Mouse (Mus musculus): Measurements from ENCODE around the gene Hist1h2ag. TPM values are rescaled to one million over a fixed set of nuclear protein-coding genes. Genes with fewer than 3 reads are reported as not detected.

Hist1h2ag gene
- polyA plus RNA-seq, 1 experiment from 2014 or later, result 37.4 TPM

DNA sequence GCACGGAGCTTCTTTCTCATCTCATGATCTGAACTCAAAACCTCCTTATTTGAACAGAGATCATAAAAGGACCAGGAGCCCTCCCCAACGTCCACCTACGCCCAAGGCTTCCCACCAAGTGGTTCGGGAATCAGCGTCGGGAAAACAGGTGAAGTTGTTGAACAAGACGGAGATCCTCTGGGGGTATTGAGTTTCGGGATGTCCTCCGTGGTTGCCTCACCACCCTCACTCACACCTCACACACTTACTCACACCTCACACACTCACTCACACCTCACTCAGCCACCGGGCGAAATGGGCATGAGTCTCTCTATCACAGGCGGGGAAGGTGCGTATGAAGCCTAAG, 45.9 kb downstream of the Hist1h2ag start:
- no peak overlapping the region for H3K9ac ChIP-seq (ENCODE audit: low read length)
- no peak for DNase-seq (ENCODE audit: low spot score)
- H3K4me2 ChIP-seq (ENCODE audit: low read length), result peak overlapping the region; percentile 37; the same call in 1 of the 2 replicates
- H3K4me1 ChIP-seq (ENCODE audit: control insufficient read depth, insufficient read depth, low read length), result peaks cover 11% of the 10 kb centered on the region; the same call in 1 of the 2 replicates
- WGBS, result under 1% methylated on average over 13 of the region's 13 CpGs
- H3K27me3 ChIP-seq (replicated peaks; ENCODE audit: control insufficient read depth, insufficient read depth, low read length), result peaks cover 60% of the 10 kb centered on the region
- peak overlapping the region; percentile 15 for H3K4me3 ChIP-seq (ENCODE audit: low read depth, low read length)
- no peaks in the 10 kb centered on the region; the same call in 1 of the 2 replicates for H3K9me3 ChIP-seq (replicated peaks; ENCODE audit: control insufficient read depth, low read length)
- ATAC-seq, result no peak
- H3K27ac ChIP-seq (ENCODE audit: low read depth, low read length), result no peak overlapping the region
- H3K36me3 ChIP-seq (ENCODE audit: control insufficient read depth, insufficient read depth, low read length), result no peaks in the 10 kb centered on the region

DNA sequence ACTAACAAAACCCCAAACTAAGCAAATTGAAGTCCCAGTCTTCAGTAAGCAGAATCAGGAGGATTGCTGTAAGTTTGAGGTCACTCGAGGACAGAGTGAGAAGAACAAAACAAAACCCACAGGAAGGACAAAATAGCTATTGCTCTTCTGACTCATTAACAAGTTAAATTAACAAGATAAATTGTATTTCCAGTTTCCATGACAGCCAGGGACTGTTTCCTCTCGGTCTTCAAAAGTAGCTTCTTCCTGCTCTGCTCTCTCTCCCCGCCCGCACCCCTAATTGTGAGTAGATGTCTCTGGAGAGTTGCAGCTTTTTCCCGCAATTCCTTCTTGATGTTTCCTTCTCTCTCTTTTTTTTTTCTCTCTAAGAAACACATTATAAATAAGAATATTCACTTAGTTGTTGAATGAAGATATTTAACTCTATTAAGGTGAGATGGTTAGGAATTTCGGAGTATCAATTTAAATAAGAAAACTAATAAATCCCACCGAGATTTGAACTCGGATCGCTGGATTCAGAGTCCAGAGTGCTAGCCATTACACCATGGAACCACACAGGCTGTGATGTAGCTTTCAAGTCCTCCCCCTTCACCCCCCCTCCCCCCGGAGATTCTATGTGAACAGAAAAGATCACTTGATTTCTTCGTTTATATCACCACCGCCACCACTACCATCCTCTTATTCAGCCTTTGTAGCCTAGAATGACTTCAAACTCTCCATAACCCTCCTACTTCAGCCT, 46.5 kb downstream of the Hist1h2ag start:
- H3K9me3 ChIP-seq (replicated peaks; ENCODE audit: control insufficient read depth, low read length), result no peaks in the 10 kb centered on the region; the same call in 1 of the 2 replicates
- ATAC-seq (no peak), DNase-seq (ENCODE audit: low spot score) (peak; percentile 59)
- peaks cover 11% of the 10 kb centered on the region; the same call in 1 of the 2 replicates for H3K4me1 ChIP-seq (ENCODE audit: control insufficient read depth, insufficient read depth, low read length)
- H3K27me3 ChIP-seq (replicated peaks; ENCODE audit: control insufficient read depth, insufficient read depth, low read length), result peaks cover 55% of the 10 kb centered on the region
- no peak overlapping the region for H3K9ac ChIP-seq (ENCODE audit: low read length)
- H3K36me3 ChIP-seq (ENCODE audit: control insufficient read depth, insufficient read depth, low read length), result no peaks in the 10 kb centered on the region
- no peak overlapping the region for H3K27ac ChIP-seq (ENCODE audit: low read depth, low read length)
- WGBS, result 3% methylated on average over 12 of the region's 12 CpGs
- peak overlapping the region; percentile 51; the same call in 1 of the 2 replicates for H3K4me2 ChIP-seq (ENCODE audit: low read length)
- H3K4me3 ChIP-seq (ENCODE audit: low read depth, low read length), result peak overlapping the region; percentile 15

DNA sequence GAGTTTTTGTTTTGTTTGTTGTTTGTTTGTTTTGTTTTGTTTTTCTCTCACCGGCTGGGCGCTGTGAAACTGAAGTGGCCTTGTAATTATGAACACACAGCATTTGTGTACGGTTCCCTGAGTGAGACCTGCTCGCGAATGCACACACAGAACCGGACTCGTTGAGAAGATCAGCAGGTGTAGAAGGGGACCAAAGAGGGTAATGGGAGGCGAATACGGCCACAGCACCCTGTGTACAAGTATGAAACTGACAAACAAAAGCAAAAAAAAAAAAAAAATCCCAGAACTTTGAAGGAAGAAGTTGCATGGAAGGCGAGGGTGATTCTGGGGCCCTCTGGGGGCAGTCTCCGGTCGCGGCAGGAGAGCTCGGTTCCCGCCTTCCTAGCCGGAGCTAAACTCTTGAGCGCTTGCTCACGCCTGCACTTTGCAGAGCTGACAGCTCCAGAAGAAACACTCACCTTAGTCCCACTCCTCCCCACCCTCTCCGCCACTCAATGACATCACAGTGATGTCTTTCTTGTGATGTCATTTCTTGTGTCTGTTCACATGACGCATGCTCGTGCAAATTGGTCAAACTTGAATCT, 47.3 kb downstream of the Hist1h2ag start:
- peaks cover 11% of the 10 kb centered on the region; the same call in 1 of the 2 replicates for H3K4me1 ChIP-seq (ENCODE audit: control insufficient read depth, insufficient read depth, low read length)
- H3K4me3 ChIP-seq (ENCODE audit: low read depth, low read length), result peak overlapping the region; percentile 22
- H3K27me3 ChIP-seq (replicated peaks; ENCODE audit: control insufficient read depth, insufficient read depth, low read length), result peaks cover 46% of the 10 kb centered on the region
- H3K36me3 ChIP-seq (ENCODE audit: control insufficient read depth, insufficient read depth, low read length), result no peaks in the 10 kb centered on the region
- H3K9me3 ChIP-seq (replicated peaks; ENCODE audit: control insufficient read depth, low read length), result no peaks in the 10 kb centered on the region; the same call in 1 of the 2 replicates
- H3K9ac ChIP-seq (ENCODE audit: low read length), result no peak overlapping the region
- no peak overlapping the region for H3K27ac ChIP-seq (ENCODE audit: low read depth, low read length)
- H3K4me2 ChIP-seq (ENCODE audit: low read length), result peak overlapping the region; percentile 51
- peak; percentile 46 for DNase-seq (ENCODE audit: low spot score)
- peak; percentile 58; the same call in 1 of the 2 replicates for ATAC-seq
- 1% methylated on average over 21 of the region's 21 CpGs for WGBS

GRCm38 (mm10) chr13:21994896-21995295, 47.8 kb downstream of the Hist1h2ag start:
- H3K9me3 ChIP-seq (replicated peaks; ENCODE audit: control insufficient read depth, low read length), result no peaks in the 10 kb centered on the region; the same call in 1 of the 2 replicates
- peaks cover 41% of the 10 kb centered on the region for H3K27me3 ChIP-seq (replicated peaks; ENCODE audit: control insufficient read depth, insufficient read depth, low read length)
- no peak overlapping the region for H3K27ac ChIP-seq (ENCODE audit: low read depth, low read length)
- no peak for ATAC-seq
- no peaks in the 10 kb centered on the region for H3K36me3 ChIP-seq (ENCODE audit: control insufficient read depth, insufficient read depth, low read length)
- no peak overlapping the region for H3K9ac ChIP-seq (ENCODE audit: low read length)
- 4% methylated on average over 8 of the region's 8 CpGs for WGBS
- H3K4me1 ChIP-seq (ENCODE audit: control insufficient read depth, insufficient read depth, low read length), result peaks cover 11% of the 10 kb centered on the region; the same call in 1 of the 2 replicates
- DNase-seq (ENCODE audit: low spot score), result peak; percentile 44
- H3K4me3 ChIP-seq (ENCODE audit: low read depth, low read length), result peak overlapping the region; percentile 22; the same call in 1 of the 2 replicates
- H3K4me2 ChIP-seq (ENCODE audit: low read length), result peak overlapping the region; percentile 51

- Histone ChIP-seq H3K27me3 (replicated peaks; ENCODE audit: control insufficient read depth, insufficient read depth, low read length) (peaks cover 34% of the 10 kb centered on the region), H3K4me1 (ENCODE audit: control insufficient read depth, insufficient read depth, low read length) (peaks cover 11% of the 10 kb centered on the region; the same call in 1 of the 2 replicates), H3K36me3 (ENCODE audit: control insufficient read depth, insufficient read depth, low read length) (no peaks in the 10 kb centered on the region), H3K9me3 (replicated peaks; ENCODE audit: control insufficient read depth, low read length) (no peaks in the 10 kb centered on the region; the same call in 1 of the 2 replicates), H3K4me2 (ENCODE audit: low read length) (no peak overlapping the region), H3K9ac (ENCODE audit: low read length) (no peak overlapping the region), H3K27ac (ENCODE audit: low read depth, low read length) (no peak overlapping the region), H3K4me3 (ENCODE audit: low read depth, low read length) (no peak overlapping the region)
- DNase-seq (ENCODE audit: low spot score), result peak; percentile 39
- ATAC-seq, result no peak
- 1% methylated on average over 22 of the region's 22 CpGs for WGBS
These were observed 48.6 kb downstream of the Hist1h2ag start for GRCm38 (mm10) chr13:21993957-21994738.

DNA sequence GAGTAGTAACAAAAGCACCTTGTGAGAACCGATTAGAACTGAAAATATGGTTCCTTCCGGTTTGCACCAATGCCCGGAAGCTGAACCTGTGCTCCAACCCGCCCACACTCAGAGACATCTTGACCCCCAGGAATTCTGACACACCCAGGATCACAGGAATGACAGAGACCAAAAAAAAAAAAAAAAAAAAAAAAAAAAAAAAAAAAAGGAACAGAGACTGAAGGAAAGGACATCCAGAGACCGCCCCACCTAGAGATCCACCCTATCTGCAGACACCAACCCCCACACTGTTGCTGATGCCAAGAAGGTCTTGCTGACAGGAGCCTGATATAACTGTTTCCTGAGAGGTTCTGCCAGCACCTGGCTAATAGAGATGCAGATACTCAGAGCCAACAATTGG, 50.2 kb downstream of the Hist1h2ag start:
- no peak for DNase-seq (ENCODE audit: low spot score)
- H3K36me3 ChIP-seq (ENCODE audit: control insufficient read depth, insufficient read depth, low read length), result no peaks in the 10 kb centered on the region
- H3K4me2 ChIP-seq (ENCODE audit: low read length), result no peak overlapping the region
- H3K9ac ChIP-seq (ENCODE audit: low read length), result no peak overlapping the region
- H3K9me3 ChIP-seq (replicated peaks; ENCODE audit: control insufficient read depth, low read length), result no peaks in the 10 kb centered on the region; the same call in 1 of the 2 replicates
- H3K27me3 ChIP-seq (replicated peaks; ENCODE audit: control insufficient read depth, insufficient read depth, low read length), result peaks cover 18% of the 10 kb centered on the region
- H3K27ac ChIP-seq (ENCODE audit: low read depth, low read length), result no peak overlapping the region
- H3K4me1 ChIP-seq (ENCODE audit: control insufficient read depth, insufficient read depth, low read length), result peaks cover 11% of the 10 kb centered on the region; the same call in 1 of the 2 replicates
- H3K4me3 ChIP-seq (ENCODE audit: low read depth, low read length), result no peak overlapping the region
- WGBS, result 86% methylated on average over 5 of the region's 5 CpGs
- ATAC-seq, result no peak

Small RNAs within 50 kb of the gene (microRNA-seq; reads per million reads assigned to microRNA genes)
- not detected for gene Gm26300
- not detected for gene Gm44390
- not detected for gene Gm44486

Other genes starting within 250 kb of the Hist1h2ag start
- gene Hist1h2bq, start 232.7 kb downstream of the Hist1h2ag start, polyA plus RNA-seq (2014; fragmentation: Nextera tagmentation; extraction: Ambion mirVana), result 9.2 and 17.1 TPM in 2 replicates
- gene Hist1h2ao, start 232.5 kb downstream of the Hist1h2ag start, polyA plus RNA-seq (2014; fragmentation: Nextera tagmentation; extraction: Ambion mirVana), result not detected in 2 replicates
- not detected in 2 replicates for gene Hist1h4m, start 231.2 kb downstream of the Hist1h2ag start, polyA plus RNA-seq (2014; fragmentation: Nextera tagmentation; extraction: Ambion mirVana)
- gene Hist1h4n, start 210.7 kb downstream of the Hist1h2ag start, polyA plus RNA-seq (2014; fragmentation: Nextera tagmentation; extraction: Ambion mirVana), result 4.6 and 16.7 TPM in 2 replicates
- gene Hist1h2ap, start 209.4 kb downstream of the Hist1h2ag start, polyA plus RNA-seq (2014; fragmentation: Nextera tagmentation; extraction: Ambion mirVana), result 2,010 and 3,186 TPM in 2 replicates
- gene Hist1h2br, start 209.2 kb downstream of the Hist1h2ag start, polyA plus RNA-seq (2014; fragmentation: Nextera tagmentation; extraction: Ambion mirVana), result 9.4 and 17.8 TPM in 2 replicates
- 28.3 and 34.9 TPM in 2 replicates for gene Zfp184, start 97.8 kb downstream of the Hist1h2ag start, polyA plus RNA-seq (2014; fragmentation: Nextera tagmentation; extraction: Ambion mirVana)
- 0.14 TPM in 1 of 2 replicates, not detected in the other for gene Pom121l2, start 61.8 kb downstream of the Hist1h2ag start, polyA plus RNA-seq (2014; fragmentation: Nextera tagmentation; extraction: Ambion mirVana)
- 0.10 TPM in 1 of 2 replicates, not detected in the other for gene Prss16, start 33.2 kb downstream of the Hist1h2ag start, polyA plus RNA-seq (2014; fragmentation: Nextera tagmentation; extraction: Ambion mirVana)
- gene Hist1h2ah, start 7.4 kb downstream of the Hist1h2ag start, polyA plus RNA-seq (2014; fragmentation: Nextera tagmentation; extraction: Ambion mirVana), result 4.8 and 8.3 TPM in 2 replicates
- gene Hist1h2bk, start 7.1 kb downstream of the Hist1h2ag start, polyA plus RNA-seq (2014; fragmentation: Nextera tagmentation; extraction: Ambion mirVana), result 2.5 and 3.5 TPM in 2 replicates
- gene Hist1h4i, start 1.6 kb downstream of the Hist1h2ag start, polyA plus RNA-seq (2014; fragmentation: Nextera tagmentation; extraction: Ambion mirVana), result 14.0 and 18.0 TPM in 2 replicates
- gene Hist1h2bj, start 270 bp upstream of the Hist1h2ag start, polyA plus RNA-seq (2014; fragmentation: Nextera tagmentation; extraction: Ambion mirVana), result 3.0 and 7.0 TPM in 2 replicates
- gene Vmn1r188, start 41.5 kb upstream of the Hist1h2ag start, polyA plus RNA-seq (2014; fragmentation: Nextera tagmentation; extraction: Ambion mirVana), result not detected in 2 replicates
- not detected in 2 replicates for gene Vmn1r189, start 62.9 kb upstream of the Hist1h2ag start, polyA plus RNA-seq (2014; fragmentation: Nextera tagmentation; extraction: Ambion mirVana)
- not detected in 2 replicates for gene Vmn1r191, start 141.0 kb upstream of the Hist1h2ag start, polyA plus RNA-seq (2014; fragmentation: Nextera tagmentation; extraction: Ambion mirVana)
- not detected in 2 replicates for gene Vmn1r192, start 148.2 kb upstream of the Hist1h2ag start, polyA plus RNA-seq (2014; fragmentation: Nextera tagmentation; extraction: Ambion mirVana)
- not detected in 2 replicates for gene Vmn1r193, start 180.2 kb upstream of the Hist1h2ag start, polyA plus RNA-seq (2014; fragmentation: Nextera tagmentation; extraction: Ambion mirVana)
- not detected in 2 replicates for gene Vmn1r194, start 201.3 kb upstream of the Hist1h2ag start, polyA plus RNA-seq (2014; fragmentation: Nextera tagmentation; extraction: Ambion mirVana)
- not detected in 2 replicates for gene Vmn1r195, start 227.6 kb upstream of the Hist1h2ag start, polyA plus RNA-seq (2014; fragmentation: Nextera tagmentation; extraction: Ambion mirVana)
- not detected in 2 replicates for gene Vmn1r196, start 247.0 kb upstream of the Hist1h2ag start, polyA plus RNA-seq (2014; fragmentation: Nextera tagmentation; extraction: Ambion mirVana)

Data from forebrain, embryonic 14.5 days (tissue).